13 mouse cellular contexts compared by ENCODE assay signal in the genomic region with DNA sequence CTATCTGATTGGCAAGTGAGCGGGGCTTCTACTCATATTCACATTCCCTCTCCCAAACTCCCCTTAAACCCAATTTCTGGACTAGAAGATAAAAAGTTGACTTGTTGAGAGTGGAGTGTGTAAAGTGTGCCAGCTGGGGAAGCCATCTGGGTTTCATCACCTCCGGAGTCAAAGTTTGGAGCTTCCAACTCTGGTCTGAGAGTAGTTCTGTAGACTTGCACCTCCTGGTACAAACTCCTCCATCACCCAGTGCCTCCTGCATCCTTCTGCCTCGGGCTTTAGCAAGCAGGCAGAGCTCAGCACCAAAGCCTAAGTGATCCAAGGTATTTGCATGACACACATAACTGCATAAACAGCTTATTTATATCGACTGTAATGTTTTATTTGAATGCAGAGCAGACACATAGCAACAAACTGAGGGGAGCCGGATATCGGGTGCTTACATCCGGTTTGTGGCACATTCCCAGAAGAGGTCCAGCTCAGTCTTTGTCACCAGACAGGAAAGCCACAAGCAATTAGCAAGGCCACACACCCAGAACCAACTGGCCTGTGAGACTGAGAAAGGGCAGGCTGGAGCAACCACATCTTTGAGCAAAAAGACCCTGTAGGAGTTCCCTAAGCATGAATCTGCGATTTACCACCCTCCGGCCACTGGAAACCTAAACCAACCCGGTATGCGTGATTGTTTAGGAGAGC.
DNase-seq lines count a peak whose midpoint lies in the region; ATAC-seq and TF ChIP-seq lines count a peak whose summit lies in the region.
"Had no signal": no experiment of that assay in that cellular context is flagged by ENCODE, and none has a peak within 500 bp of the region (broad histone marks: within the 10 kb centered on the region; RNA-seq: fewer than 3 reads in every experiment).

No protein-coding gene starts in this region.

- H3K9ac ChIP-seq in kidney, embryonic 14.5 days (ENCODE audit: low read depth, low read length) = no peak overlapping the region
- H3K9ac ChIP-seq in embryonic facial prominence, embryonic 13.5 days = no peak overlapping the region
- H3K9ac ChIP-seq in limb, embryonic 14.5 days (ENCODE audit: low read depth, low read length, severe bottlenecking) = no peak overlapping the region
- H3K9ac ChIP-seq: hindbrain, embryonic 13.5 days had no signal

- no peak for ATAC-seq in kidney, embryonic 14.5 days (ENCODE audit: low FRiP score, low TSS enrichment)
- 0 out of 2 replicates have a peak, but pooled peaks have one; percentile 40 for ATAC-seq in embryonic facial prominence, embryonic 13.5 days (ENCODE audit: insufficient number of reproducible peaks, insufficient read depth, low FRiP score, low TSS enrichment, low read depth)
- ATAC-seq in limb, embryonic 14.5 days (ENCODE audit: low FRiP score, low read depth) = no peak
- ATAC-seq in erythroblast, adult 5-6 weeks (replicated peaks; ENCODE audit: low FRiP score, poor library complexity, severe bottlenecking) = no peak

- no peak for DNase-seq in kidney, adult 2 months
- peak; percentile 49 for DNase-seq in ES-CJ7 (ENCODE audit: low read depth, low spot score)
- no peak for DNase-seq in limb, embryonic 14.5 days (ENCODE audit: low spot score)
- DNase-seq in layer of hippocampus, postnatal 10 days (ENCODE audit: low spot score in 2 of 2) = no peak
- no peak for DNase-seq in thymus, postnatal 4 days
- DNase-seq: cerebellum, postnatal 36 days; right cerebral cortex, postnatal 25 days; thymus, adult 18-20 months had no signal

- no peak for TF ChIP-seq POLR2A in kidney, adult 2 months (IDR thresholded peaks at IDR 0.05; ENCODE audit: low read depth, low read length)
- no peak for TF ChIP-seq POLR2A in limb, embryonic 14.5 days (IDR thresholded peaks at IDR 0.05; ENCODE audit: borderline replicate concordance, extremely low read depth, insufficient read depth, insufficient read length)

- no peaks in the 10 kb centered on the region for H3K9me3 ChIP-seq in kidney, embryonic 14.5 days (ENCODE audit: control insufficient read depth, low read length)
- no peaks in the 10 kb centered on the region for H3K9me3 ChIP-seq in embryonic facial prominence, embryonic 13.5 days
- H3K9me3 ChIP-seq in limb, embryonic 14.5 days (ENCODE audit: control insufficient read depth, low read length) = no peaks in the 10 kb centered on the region
- H3K9me3 ChIP-seq: G1E; hindbrain, embryonic 13.5 days had no signal

- H3K27ac ChIP-seq in kidney, embryonic 14.5 days (ENCODE audit: low read depth, low read length) = peak overlapping the region; percentile 9; the same call in 1 of the 2 replicates
- H3K27ac ChIP-seq in kidney, adult 2 months (ENCODE audit: insufficient read depth, low read depth, low read length) = no peak overlapping the region
- H3K27ac ChIP-seq in embryonic facial prominence, embryonic 13.5 days = peak overlapping the region; percentile 77
- 0 out of 2 replicates have a peak overlapping the region, but pooled peaks have one; percentile 26 for H3K27ac ChIP-seq in limb, embryonic 14.5 days (replicated peaks; ENCODE audit: low read depth, low read length)
- H3K27ac ChIP-seq: hindbrain, embryonic 13.5 days had no signal

- peaks cover 23% of the 10 kb centered on the region for H3K4me1 ChIP-seq in kidney, embryonic 14.5 days (ENCODE audit: control insufficient read depth, insufficient read depth, low read length)
- H3K4me1 ChIP-seq in kidney, adult 2 months (ENCODE audit: control insufficient read depth, insufficient read depth, low read length) = no peaks in the 10 kb centered on the region; the same call in 1 of the 2 replicates
- H3K4me1 ChIP-seq in embryonic facial prominence, embryonic 13.5 days = peaks cover 40% of the 10 kb centered on the region
- H3K4me1 ChIP-seq in limb, embryonic 14.5 days (ENCODE audit: control insufficient read depth, insufficient read depth, low read length) = peaks cover 33% of the 10 kb centered on the region

- no peaks in the 10 kb centered on the region for H3K36me3 ChIP-seq in kidney, embryonic 14.5 days (ENCODE audit: control insufficient read depth, insufficient read depth, low read length)
- H3K36me3 ChIP-seq in kidney, adult 2 months (ENCODE audit: control insufficient read depth, insufficient read depth, low read length) = no peaks in the 10 kb centered on the region
- H3K36me3 ChIP-seq in embryonic facial prominence, embryonic 13.5 days = no peaks in the 10 kb centered on the region
- H3K36me3 ChIP-seq in limb, embryonic 14.5 days (ENCODE audit: control insufficient read depth, insufficient read depth, low read length) = no peaks in the 10 kb centered on the region
- H3K36me3 ChIP-seq: G1E; hindbrain, embryonic 13.5 days had no signal

- no peak overlapping the region for H3K4me2 ChIP-seq in kidney, embryonic 14.5 days (replicated peaks; ENCODE audit: low read depth, low read length)
- peak overlapping the region; percentile 5; the same call in 1 of the 2 replicates for H3K4me2 ChIP-seq in embryonic facial prominence, embryonic 13.5 days
- no peak overlapping the region for H3K4me2 ChIP-seq in limb, embryonic 14.5 days (replicated peaks; ENCODE audit: low read depth, low read length, severe bottlenecking)
- H3K4me2 ChIP-seq: hindbrain, embryonic 13.5 days had no signal

- no peaks in the 10 kb centered on the region for H3K27me3 ChIP-seq in kidney, embryonic 14.5 days (ENCODE audit: control insufficient read depth, insufficient read depth, low read length)
- H3K27me3 ChIP-seq in kidney, adult 2 months (replicated peaks; ENCODE audit: control insufficient read depth, insufficient read depth, low read length) = no peaks in the 10 kb centered on the region
- H3K27me3 ChIP-seq in embryonic facial prominence, embryonic 13.5 days = no peaks in the 10 kb centered on the region
- H3K27me3 ChIP-seq in limb, embryonic 14.5 days (ENCODE audit: control insufficient read depth, insufficient read depth, low read length) = no peaks in the 10 kb centered on the region
- H3K27me3 ChIP-seq: hindbrain, embryonic 13.5 days had no signal

- no peak overlapping the region for H3K4me3 ChIP-seq in kidney, embryonic 14.5 days (ENCODE audit: low read length)
- no peak overlapping the region for H3K4me3 ChIP-seq in kidney, adult 2 months (ENCODE audit: insufficient read depth, low read depth, low read length)
- H3K4me3 ChIP-seq in embryonic facial prominence, embryonic 13.5 days = no peak overlapping the region
- H3K4me3 ChIP-seq in limb, embryonic 14.5 days (replicated peaks; ENCODE audit: low read length) = no peak overlapping the region
- H3K4me3 ChIP-seq: hindbrain, embryonic 13.5 days had no signal

- TF ChIP-seq CTCF in kidney, adult 2 months (conservative IDR thresholded peaks at IDR 0.05; ENCODE audit: insufficient read depth, insufficient read length, low read depth, low read length) = no peak

- 19% methylated on average over 11 of the region's 11 CpGs for WGBS in kidney, embryonic 14.5 days
- WGBS in kidney, adult 2 months = 53% methylated on average over 11 of the region's 11 CpGs
- 24% methylated on average over 11 of the region's 11 CpGs for WGBS in embryonic facial prominence, embryonic 13.5 days
- 19% methylated on average over 11 of the region's 11 CpGs for WGBS in limb, embryonic 14.5 days
